Mouse (Mus musculus) liver, postnatal 0 days (tissue): ENCODE measurements around the gene Tmprss6.

Experiments used
- CTCF ChIP-seq: sonication (generic); IDR thresholded peaks from 2 replicates; pipeline ENCODE4 v1.5.1; 2016; ENCODE audit warnings: antibody characterized with exemption, low read depth
- EP300 ChIP-seq: IDR thresholded peaks from 2 replicates; pipeline ENCODE4 v1.6.1; 2016; ENCODE audit warnings: antibody characterized with exemption, low read depth, mild to moderate bottlenecking

GRCm38 (mm10) chr15:78420395-78420794, 48.0 kb downstream of the Tmprss6 start:
- TF ChIP-seq CTCF (no peak), EP300 (no peak)
